Mouse (Mus musculus) intestine, embryonic 14.5 days (tissue): Measurements from ENCODE around the gene BC004004. TPM values are rescaled to one million over a fixed set of nuclear protein-coding genes. Genes with fewer than 3 reads are reported as not detected.

Experiments used
- ATAC-seq: fragments of 200-750 bp; cut with Nextera tagmentation; replicated peaks from 2 replicates; pipeline ENCODE4 v1.8.0; 2017; ENCODE audit warnings: low read depth, moderate number of reproducible peaks, moderate TSS enrichment, moderate library complexity; ENCODE audit not compliant: low FRiP score, low TSS enrichment
- DNase-seq: peaks from one replicate; pipeline ENCODE4 v3.0.0-alpha.2; 2018; ENCODE audit warnings: low spot score
- H3K27ac ChIP-seq: fragments of 300-500 bp; sonication (generic); 2 replicates; pipeline ENCODE4 v1.5.1; 2014; ENCODE audit warnings: low read depth, mild to moderate bottlenecking, control low read depth
- H3K27me3 ChIP-seq: fragments of 300-500 bp; sonication (generic); replicated peaks from 2 replicates; pipeline ENCODE4 v1.6.1; 2014; ENCODE audit warnings: low read length, control low read depth; ENCODE audit not compliant: control insufficient read depth, insufficient read depth
- H3K36me3 ChIP-seq: fragments of 300-500 bp; sonication (generic); 2 replicates; pipeline ENCODE4 v1.6.1; 2014; ENCODE audit warnings: low read length, control low read depth; ENCODE audit not compliant: control insufficient read depth, insufficient read depth
- H3K4me1 ChIP-seq: fragments of 300-500 bp; sonication (generic); replicated peaks from 2 replicates; pipeline ENCODE4 v1.6.1; 2014; ENCODE audit warnings: low read length, control low read depth, mixed read lengths; ENCODE audit not compliant: control insufficient read depth, insufficient read depth
- H3K4me2 ChIP-seq: fragments of 300-500 bp; sonication (generic); 2 replicates; pipeline ENCODE4 v1.6.1; 2014; ENCODE audit warnings: low read length
- H3K4me3 ChIP-seq: fragments of 300-500 bp; sonication (generic); 2 replicates; pipeline ENCODE4 v1.5.1; 2014; ENCODE audit warnings: low read depth, low read length, control low read depth, mixed read lengths
- H3K9ac ChIP-seq: fragments of 300-500 bp; sonication (generic); 2 replicates; pipeline ENCODE4 v1.6.1; 2014; ENCODE audit warnings: mild to moderate bottlenecking, low read length
- H3K9me3 ChIP-seq: fragments of 300-500 bp; sonication (generic); 2 replicates; pipeline ENCODE4 v1.6.1; 2016; ENCODE audit warnings: low read length, control low read depth; ENCODE audit not compliant: control insufficient read depth
- WGBS: fragments of 180-500 bp; shearing (Covaris S2); extraction: QIAGEN DNeasy Blood & Tissue Kit; methylation state at CpG from one replicate; pipeline ENCODE4 v1.1.7; 2014; 5-methylcytosine and 5-hydroxymethylcytosine counted together
- polyA plus RNA-seq: library from polyadenylated mRNA; unstranded; fragments of >200 nt; fragmentation: Nextera tagmentation; extraction: Ambion mirVana; gene quantifications from 2 replicates; pipeline ENCODE4 v1.2.1, GENCODE M21; 2014

BC004004 gene
- polyA plus RNA-seq, 1 experiment from 2014 or later, result 77.4 TPM

DNA sequence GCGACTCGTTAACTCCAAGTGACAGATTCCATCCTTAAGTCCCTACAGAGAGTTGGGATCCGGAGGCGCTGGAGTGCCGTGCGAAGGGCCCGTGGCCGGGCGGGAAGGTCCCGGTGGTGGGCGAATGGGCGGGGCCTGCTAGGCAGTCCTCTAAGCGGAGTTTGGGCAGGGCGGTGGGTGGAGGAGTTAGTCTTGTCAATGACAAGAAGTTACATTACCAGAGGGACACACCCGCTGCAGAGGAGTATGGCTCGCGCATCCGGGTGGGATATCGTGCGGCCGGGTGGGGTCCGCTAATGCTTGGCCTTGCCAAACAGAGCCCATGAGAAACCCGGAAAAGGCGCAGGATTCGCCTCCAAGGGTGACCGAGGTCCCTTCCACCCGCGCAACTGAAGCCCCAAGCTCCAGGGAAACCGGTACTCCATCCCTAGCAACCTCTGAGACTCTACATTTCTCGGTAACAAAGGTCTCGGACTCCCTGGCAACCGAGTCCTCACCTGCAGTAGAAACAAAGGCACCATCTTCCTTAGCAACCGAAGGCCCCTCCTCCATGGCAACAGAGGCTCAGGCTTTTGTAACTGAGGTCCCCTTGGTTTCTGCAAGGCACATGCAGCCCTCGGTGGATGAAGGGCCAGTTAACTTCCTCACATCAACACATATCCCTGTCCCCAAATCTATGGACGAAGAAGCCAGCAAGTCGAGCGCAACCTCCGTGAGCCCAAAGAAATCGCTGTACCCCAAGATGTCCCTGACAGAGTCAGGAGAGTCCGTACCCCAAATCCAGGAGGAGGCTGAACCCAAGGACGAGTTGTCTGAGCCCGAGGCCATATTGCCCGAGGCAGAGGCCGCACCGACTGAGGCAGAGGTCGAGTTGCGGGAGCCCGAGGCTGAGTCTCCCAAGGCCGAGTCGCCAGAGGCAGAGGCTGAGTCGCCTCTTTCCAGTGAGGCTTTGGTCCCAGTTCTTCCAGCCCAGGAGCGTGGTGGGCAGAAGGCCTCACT is 58.2 kb downstream of the BC004004 start:
- peak overlapping the region; percentile 20 for H3K4me3 ChIP-seq
- peak overlapping the region; percentile 30; the same call in 1 of the 2 replicates for H3K9ac ChIP-seq
- H3K4me2 ChIP-seq, result peak overlapping the region; percentile 52
- DNase-seq, result peak; percentile 70
- H3K9me3 ChIP-seq, result no peaks in the 10 kb centered on the region
- 21% methylated on average over 52 of the region's 52 CpGs for WGBS
- H3K4me1 ChIP-seq, result 0 out of 2 replicates have a peak, but pooled peaks cover 8% of the 10 kb centered on the region
- H3K36me3 ChIP-seq, result peaks cover 9% of the 10 kb centered on the region
- H3K27me3 ChIP-seq, result peaks cover 19% of the 10 kb centered on the region
- no peak overlapping the region for H3K27ac ChIP-seq
- no peak for ATAC-seq

DNA sequence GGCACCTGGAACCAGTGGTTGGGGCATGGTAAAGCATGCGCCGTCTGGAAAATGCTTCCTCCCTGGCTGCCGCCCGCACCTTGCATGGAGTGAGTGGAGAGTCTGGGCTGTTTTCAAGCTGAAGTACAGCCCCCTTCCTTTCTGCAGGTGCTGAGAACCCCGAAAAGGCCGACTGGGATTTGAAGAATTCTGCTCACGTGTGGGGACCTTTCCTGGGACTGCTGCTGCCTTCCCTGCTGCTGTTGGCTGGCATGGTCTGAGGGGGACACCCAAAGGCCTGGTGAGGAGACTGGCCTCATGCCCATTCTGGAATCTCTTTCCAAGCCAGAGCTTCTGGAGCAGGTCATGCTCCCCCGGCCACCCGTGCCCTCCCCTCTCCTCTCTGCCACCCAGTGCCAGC is 59.1 kb downstream of the BC004004 start:
- no peak for ATAC-seq
- no peaks in the 10 kb centered on the region for H3K9me3 ChIP-seq

DNA sequence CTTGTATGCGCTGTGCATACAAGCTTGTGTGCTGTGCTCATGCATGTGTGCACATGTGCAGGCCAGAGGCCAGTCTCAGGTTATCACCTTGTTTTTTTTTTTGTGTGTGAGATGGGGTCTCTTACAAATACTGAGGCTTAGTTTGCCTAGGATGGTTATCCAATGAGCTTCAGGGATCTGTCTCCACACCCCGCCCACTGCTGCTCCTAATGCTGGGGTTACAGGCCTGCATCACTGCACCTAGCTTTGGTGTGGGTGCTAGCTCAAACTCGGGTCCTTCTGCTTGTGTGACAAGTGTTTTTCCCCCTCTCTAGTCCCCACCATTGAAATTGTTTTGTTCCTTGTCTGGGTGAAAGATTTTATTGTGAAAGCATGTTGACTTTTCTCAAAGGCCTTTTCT is 61.6 kb downstream of the BC004004 start:
- H3K9ac ChIP-seq, result no peak overlapping the region
- H3K36me3 ChIP-seq, result peaks cover 38% of the 10 kb centered on the region
- no peaks in the 10 kb centered on the region for H3K9me3 ChIP-seq
- DNase-seq (no peak), ATAC-seq (no peak)
- H3K27me3 ChIP-seq, result peaks cover 8% of the 10 kb centered on the region
- no peak overlapping the region for H3K4me3 ChIP-seq
- H3K4me1 ChIP-seq, result 0 out of 2 replicates have a peak, but pooled peaks cover 8% of the 10 kb centered on the region
- 79% methylated on average over 3 of the region's 3 CpGs for WGBS
- no peak overlapping the region for H3K4me2 ChIP-seq
- no peak overlapping the region; the same call in 1 of the 2 replicates for H3K27ac ChIP-seq

More for the DNA sequence above, 59.1 kb downstream of the BC004004 start:
- Histone ChIP-seq H3K4me2 (no peak overlapping the region), H3K36me3 (peaks cover 18% of the 10 kb centered on the region), H3K4me3 (no peak overlapping the region), H3K4me1 (0 out of 2 replicates have a peak, but pooled peaks cover 8% of the 10 kb centered on the region), H3K9ac (no peak overlapping the region), H3K27ac (no peak overlapping the region), H3K27me3 (peaks cover 10% of the 10 kb centered on the region)
- DNase-seq, result no peak
- WGBS, result 88% methylated on average over 9 of the region's 9 CpGs

DNA sequence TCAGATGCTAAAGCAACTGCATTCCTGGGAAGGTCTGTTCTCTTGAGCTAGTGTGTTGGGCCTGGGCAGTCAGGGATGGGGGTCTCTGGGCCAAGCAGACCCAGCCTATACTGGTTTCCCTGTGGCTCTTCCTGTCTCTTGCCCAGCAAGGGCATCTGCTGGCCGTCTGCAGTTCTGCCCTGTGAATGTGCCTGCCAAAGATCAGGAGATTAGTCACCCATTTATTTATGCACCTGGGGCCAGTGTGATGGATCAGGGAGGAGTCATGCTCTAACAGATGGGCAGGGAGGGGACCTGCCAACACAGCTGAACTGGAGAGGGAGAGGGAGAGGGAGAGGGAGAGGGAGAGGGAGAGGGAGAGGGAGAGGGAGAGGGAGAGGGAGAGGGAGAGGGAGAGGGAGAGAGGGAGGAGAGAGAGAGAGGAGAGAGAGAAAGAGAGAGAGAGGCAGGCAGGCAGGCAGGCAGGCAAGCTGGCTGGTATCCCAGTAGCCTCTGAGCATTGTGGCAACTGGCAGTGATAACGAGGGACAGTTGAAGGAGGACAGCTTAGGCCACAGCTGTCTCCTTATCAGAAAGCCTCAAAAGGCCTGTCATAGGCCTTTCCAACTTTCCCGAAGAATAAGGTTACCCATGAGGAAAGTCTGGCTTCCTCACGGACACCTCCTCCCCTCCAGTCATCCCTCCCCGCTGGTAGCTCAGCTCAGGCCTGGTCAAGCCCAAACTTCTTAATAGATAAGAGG is 62.3 kb downstream of the BC004004 start:
- ATAC-seq, result no peak
- peaks cover 44% of the 10 kb centered on the region for H3K36me3 ChIP-seq
- no peak overlapping the region for H3K4me3 ChIP-seq
- H3K27ac ChIP-seq, result no peak overlapping the region; the same call in 1 of the 2 replicates
- H3K9ac ChIP-seq, result no peak overlapping the region
- 36% methylated on average over 5 of the region's 5 CpGs for whole genome bisulfite sequencing
- no peak for DNase-seq
- no peak overlapping the region for H3K4me2 ChIP-seq
- 0 out of 2 replicates have a peak, but pooled peaks cover 8% of the 10 kb centered on the region for H3K4me1 ChIP-seq
- H3K27me3 ChIP-seq, result peaks cover 8% of the 10 kb centered on the region
- no peaks in the 10 kb centered on the region for H3K9me3 ChIP-seq

DNA sequence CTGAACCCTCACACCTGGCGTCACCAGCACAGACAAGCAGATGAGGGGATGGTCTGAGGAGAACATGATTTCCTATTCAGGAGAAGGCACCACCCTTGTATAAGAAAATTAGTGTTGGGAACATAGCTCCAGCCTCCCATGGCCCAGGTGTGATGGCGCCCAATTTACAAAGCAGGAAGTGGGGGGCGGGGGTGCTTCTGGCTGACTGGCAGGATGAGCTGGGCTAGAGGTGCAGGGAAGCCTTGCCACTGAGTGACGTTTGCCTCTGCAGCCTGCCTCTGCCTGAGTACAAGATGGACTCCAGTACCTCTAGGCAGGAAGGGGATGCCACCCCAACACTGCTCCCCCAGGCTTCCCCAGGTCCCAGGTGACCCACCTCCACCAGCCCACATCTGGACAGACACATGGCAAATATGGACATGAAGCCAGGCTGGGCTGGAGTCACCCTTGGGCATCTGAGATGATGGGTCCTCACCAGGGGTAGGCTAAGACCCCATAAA is 63.6 kb downstream of the BC004004 start:
- Histone ChIP-seq H3K9ac (no peak overlapping the region), H3K36me3 (peaks cover 58% of the 10 kb centered on the region), H3K4me2 (no peak overlapping the region), H3K4me3 (no peak overlapping the region), H3K27me3 (peaks cover 5% of the 10 kb centered on the region), H3K27ac (no peak overlapping the region), H3K9me3 (no peaks in the 10 kb centered on the region), H3K4me1 (no peaks in the 10 kb centered on the region)
- 85% methylated on average over 4 of the region's 4 CpGs for WGBS
- ATAC-seq (no peak), DNase-seq (no peak)

DNA sequence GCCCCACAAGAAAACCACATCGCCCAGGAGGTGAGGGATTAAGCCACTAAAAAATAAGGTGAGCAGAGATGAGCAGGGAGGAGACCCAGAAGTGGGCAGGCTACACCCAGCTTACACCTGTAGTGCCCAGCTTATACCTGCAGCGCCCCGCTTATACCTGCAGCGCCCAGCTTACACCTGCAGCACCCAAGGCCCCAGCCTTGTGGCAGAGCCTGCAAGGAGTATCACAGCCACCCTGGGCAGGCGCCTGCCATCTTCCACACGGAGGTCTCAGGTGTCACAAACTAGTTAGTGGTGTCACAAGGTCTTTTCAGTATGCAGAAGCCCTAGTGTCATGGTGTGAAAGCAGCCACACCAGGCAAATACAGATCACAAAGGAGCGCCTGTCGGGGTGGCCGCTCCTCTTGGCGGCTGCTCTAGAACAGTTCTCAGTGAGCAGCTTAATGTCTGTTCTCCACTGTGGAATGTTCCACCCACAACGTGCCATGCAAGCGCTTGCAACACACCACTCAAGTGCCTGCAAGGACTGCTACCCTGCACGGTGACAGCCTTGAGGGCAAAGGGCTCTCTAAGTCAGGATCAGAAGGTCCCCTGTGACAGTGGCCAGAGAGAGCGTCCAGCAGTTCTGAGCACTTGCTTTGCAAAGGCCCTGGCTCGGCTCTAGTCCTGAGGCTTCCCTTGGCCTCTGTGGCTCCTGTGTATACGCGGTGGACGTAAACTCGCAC is 67.8 kb downstream of the BC004004 start:
- Histone ChIP-seq H3K27ac (no peak overlapping the region), H3K4me1 (peaks cover 9% of the 10 kb centered on the region), H3K27me3 (no peaks in the 10 kb centered on the region), H3K36me3 (peaks cover 86% of the 10 kb centered on the region), H3K9ac (no peak overlapping the region), H3K9me3 (no peaks in the 10 kb centered on the region), H3K4me3 (no peak overlapping the region), H3K4me2 (no peak overlapping the region)
- ATAC-seq (no peak), DNase-seq (no peak)
- WGBS, result 90% methylated on average over 19 of the region's 19 CpGs

DNA sequence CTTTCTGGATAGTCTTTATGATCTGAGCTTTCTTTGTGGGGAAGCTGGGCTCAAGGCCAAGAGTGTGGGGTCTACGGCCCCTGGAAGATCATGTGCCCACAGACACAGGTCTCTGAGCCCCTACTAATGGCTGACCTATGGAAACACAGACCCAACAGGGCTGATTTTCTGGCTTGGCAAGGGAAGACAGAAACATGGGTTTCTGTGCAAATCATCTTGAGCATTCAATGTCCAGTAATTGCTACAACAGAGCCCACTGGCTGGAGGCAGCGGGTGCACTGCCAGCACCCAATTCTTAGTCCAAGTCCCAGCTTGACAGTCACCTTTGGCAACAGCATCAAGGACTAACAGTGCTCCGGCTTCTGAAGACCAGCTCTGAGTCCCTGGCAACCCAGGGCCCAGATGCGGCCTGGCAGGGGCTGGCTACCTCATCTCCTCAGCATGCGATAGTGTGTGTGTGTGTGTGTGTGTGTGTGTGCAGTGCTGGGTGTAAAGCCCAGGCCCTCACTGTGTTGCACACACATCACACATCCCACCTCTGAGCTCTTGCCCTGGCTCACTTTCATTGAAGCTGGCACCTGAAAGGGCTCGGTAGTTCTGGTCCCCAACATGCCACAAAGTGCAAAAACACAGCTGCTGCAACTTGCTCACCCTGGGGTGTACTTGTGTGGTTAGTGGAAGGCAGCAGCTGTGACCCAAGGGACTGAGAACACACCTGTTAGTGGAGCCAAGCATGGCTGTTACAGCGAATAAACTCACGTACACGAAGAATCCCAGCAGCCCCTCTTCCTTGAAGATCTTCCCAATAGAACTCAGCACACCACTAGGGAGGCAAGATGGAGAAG is 69.6 kb downstream of the BC004004 start:
- Histone ChIP-seq H3K4me1 (peaks cover 20% of the 10 kb centered on the region), H3K27me3 (no peaks in the 10 kb centered on the region), H3K36me3 (peaks cover 73% of the 10 kb centered on the region), H3K4me3 (no peak overlapping the region), H3K9ac (no peak overlapping the region), H3K27ac (no peak overlapping the region), H3K4me2 (no peak overlapping the region), H3K9me3 (no peaks in the 10 kb centered on the region)
- 95% methylated on average over 9 of the region's 9 CpGs for WGBS
- ATAC-seq (no peak), DNase-seq (no peak)
